Mouse (Mus musculus): ENCODE data around the gene Prpf6. TPM values are rescaled to one million over a fixed set of nuclear protein-coding genes. Genes with fewer than 3 reads are reported as not detected.
A peak's percentile ranks its signal among the peaks of the same experiment; 100 is the strongest.

Gene Prpf6
- 32.3 and 33.6 TPM in 2 replicates for polyA plus RNA-seq (2015; fragmentation: Nextera tagmentation; extraction: Ambion mirVana)

- 9% methylated on average over 5 of the region's 5 CpGs for WGBS
- no peak for TF ChIP-seq CTCF (IDR thresholded peaks at IDR 0.05)
- no peak for TF ChIP-seq EP300 (IDR thresholded peaks at IDR 0.05)
- H3K36me3 ChIP-seq (ENCODE audit: insufficient read depth, low read length) = 0 out of 2 replicates have a peak, but pooled peaks cover 12% of the 10 kb centered on the region
- DNase-seq (ENCODE audit: low spot score) (no peak), ATAC-seq (peak; percentile 4; the same call in 1 of the 2 replicates)
- H3K4me3 ChIP-seq (ENCODE audit: low read depth, low read length) = peak within 1 kb of the TSS; percentile 90
- H3K4me1 ChIP-seq (ENCODE audit: insufficient read depth, low read depth, low read length) = peaks cover 13% of the 10 kb centered on the region; the same call in 1 of the 2 replicates
- no peaks in the 10 kb centered on the region for H3K27me3 ChIP-seq (replicated peaks; ENCODE audit: insufficient read depth, low read length)
- H3K27ac ChIP-seq (ENCODE audit: low read length) = peak within 1 kb of the TSS; percentile 91
- H3K4me2 ChIP-seq (replicated peaks; ENCODE audit: low read depth, low read length) = peak within 1 kb of the TSS; percentile 88
- H3K9ac ChIP-seq (replicated peaks; ENCODE audit: low read depth) = peak within 1 kb of the TSS; percentile 88
- H3K9me3 ChIP-seq (ENCODE audit: low read length) = no peaks in the 10 kb centered on the region
Observed at GRCm38 (mm10) chr2:181591528-181592085, at the start of gene Prpf6. TSS of gene Prpf6 (plus strand) at chr2:181591868.

- Histone ChIP-seq H3K9ac (replicated peaks; ENCODE audit: low read depth) (no peak overlapping the region), H3K27ac (ENCODE audit: low read length) (no peak overlapping the region), H3K4me3 (ENCODE audit: low read depth, low read length) (no peak overlapping the region), H3K4me1 (ENCODE audit: insufficient read depth, low read depth, low read length) (no peaks in the 10 kb centered on the region), H3K36me3 (ENCODE audit: insufficient read depth, low read length) (peaks cover 31% of the 10 kb centered on the region; the same call in 1 of the 2 replicates), H3K27me3 (replicated peaks; ENCODE audit: insufficient read depth, low read length) (no peaks in the 10 kb centered on the region), H3K4me2 (replicated peaks; ENCODE audit: low read depth, low read length) (no peak overlapping the region), H3K9me3 (ENCODE audit: low read length) (no peaks in the 10 kb centered on the region)
- TF ChIP-seq EP300 (IDR thresholded peaks at IDR 0.05) (no peak), CTCF (IDR thresholded peaks at IDR 0.05) (no peak)
- 96% methylated on average over 7 of the region's 7 CpGs for WGBS
- DNase-seq (ENCODE audit: low spot score) (no peak), ATAC-seq (no peak)
Observed at GRCm38 (mm10) chr2:181546142-181546541, 45.5 kb upstream of the Prpf6 start.

- WGBS = 82% methylated on average over 1 of the region's 1 CpGs
- H3K4me2 ChIP-seq (replicated peaks; ENCODE audit: low read depth, low read length) = no peak overlapping the region
- H3K9me3 ChIP-seq (ENCODE audit: low read length) = no peaks in the 10 kb centered on the region
- H3K9ac ChIP-seq (replicated peaks; ENCODE audit: low read depth) = no peak overlapping the region
- no peaks in the 10 kb centered on the region for H3K4me1 ChIP-seq (ENCODE audit: insufficient read depth, low read depth, low read length)
- no peaks in the 10 kb centered on the region for H3K27me3 ChIP-seq (replicated peaks; ENCODE audit: insufficient read depth, low read length)
- no peak for DNase-seq (ENCODE audit: low spot score)
- H3K36me3 ChIP-seq (ENCODE audit: insufficient read depth, low read length) = peaks cover 44% of the 10 kb centered on the region
- H3K4me3 ChIP-seq (ENCODE audit: low read depth, low read length) = no peak overlapping the region
- TF ChIP-seq EP300 (IDR thresholded peaks at IDR 0.05) (no peak), CTCF (IDR thresholded peaks at IDR 0.05) (no peak)
- ATAC-seq = no peak
- H3K27ac ChIP-seq (ENCODE audit: low read length) = no peak overlapping the region
Observed at GRCm38 (mm10) chr2:181548227-181548626, 43.4 kb upstream of the Prpf6 start.

GRCm38 (mm10) chr2:181548682-181549081, 43.0 kb upstream of the Prpf6 start:
- ATAC-seq (no peak), DNase-seq (ENCODE audit: low spot score) (no peak)
- WGBS = 73% methylated on average over 5 of the region's 5 CpGs
- Histone ChIP-seq H3K9me3 (ENCODE audit: low read length) (no peaks in the 10 kb centered on the region), H3K9ac (replicated peaks; ENCODE audit: low read depth) (no peak overlapping the region), H3K4me1 (ENCODE audit: insufficient read depth, low read depth, low read length) (no peaks in the 10 kb centered on the region), H3K4me2 (replicated peaks; ENCODE audit: low read depth, low read length) (no peak overlapping the region), H3K27me3 (replicated peaks; ENCODE audit: insufficient read depth, low read length) (no peaks in the 10 kb centered on the region), H3K4me3 (ENCODE audit: low read depth, low read length) (no peak overlapping the region), H3K27ac (ENCODE audit: low read length) (no peak overlapping the region), H3K36me3 (ENCODE audit: insufficient read depth, low read length) (peaks cover 44% of the 10 kb centered on the region)
- TF ChIP-seq CTCF (IDR thresholded peaks at IDR 0.05) (no peak), EP300 (IDR thresholded peaks at IDR 0.05) (no peak)

GRCm38 (mm10) chr2:181550233-181550632, 41.4 kb upstream of the Prpf6 start:
- no peaks in the 10 kb centered on the region for H3K9me3 ChIP-seq (ENCODE audit: low read length)
- no peak overlapping the region for H3K9ac ChIP-seq (replicated peaks; ENCODE audit: low read depth)
- H3K27ac ChIP-seq (ENCODE audit: low read length) = no peak overlapping the region
- no peak overlapping the region for H3K4me2 ChIP-seq (replicated peaks; ENCODE audit: low read depth, low read length)
- no peak for ATAC-seq
- no peak for DNase-seq (ENCODE audit: low spot score)
- no peaks in the 10 kb centered on the region for H3K4me1 ChIP-seq (ENCODE audit: insufficient read depth, low read depth, low read length)
- 100% methylated on average over 2 of the region's 2 CpGs for WGBS
- no peaks in the 10 kb centered on the region for H3K27me3 ChIP-seq (replicated peaks; ENCODE audit: insufficient read depth, low read length)
- H3K4me3 ChIP-seq (ENCODE audit: low read depth, low read length) = no peak overlapping the region
- peaks cover 44% of the 10 kb centered on the region for H3K36me3 ChIP-seq (ENCODE audit: insufficient read depth, low read length)
- TF ChIP-seq EP300 (IDR thresholded peaks at IDR 0.05) = no peak
- TF ChIP-seq CTCF (IDR thresholded peaks at IDR 0.05) = no peak

GRCm38 (mm10) chr2:181553772-181554171, 37.9 kb upstream of the Prpf6 start:
- DNase-seq (ENCODE audit: low spot score) (peak; percentile 41), ATAC-seq (peak; percentile 40; the same call in 1 of the 2 replicates)
- Histone ChIP-seq H3K27me3 (replicated peaks; ENCODE audit: insufficient read depth, low read length) (no peaks in the 10 kb centered on the region), H3K36me3 (ENCODE audit: insufficient read depth, low read length) (peaks cover 34% of the 10 kb centered on the region), H3K4me2 (replicated peaks; ENCODE audit: low read depth, low read length) (no peak overlapping the region), H3K9me3 (ENCODE audit: low read length) (no peaks in the 10 kb centered on the region), H3K27ac (ENCODE audit: low read length) (no peak overlapping the region), H3K4me1 (ENCODE audit: insufficient read depth, low read depth, low read length) (no peaks in the 10 kb centered on the region), H3K4me3 (ENCODE audit: low read depth, low read length) (no peak overlapping the region), H3K9ac (replicated peaks; ENCODE audit: low read depth) (no peak overlapping the region)
- TF ChIP-seq CTCF (IDR thresholded peaks at IDR 0.05) (no peak), EP300 (IDR thresholded peaks at IDR 0.05) (no peak)

Measured in lung, postnatal 0 days (tissue).